10 mouse cellular contexts compared by ENCODE assay signal in the genomic region with DNA sequence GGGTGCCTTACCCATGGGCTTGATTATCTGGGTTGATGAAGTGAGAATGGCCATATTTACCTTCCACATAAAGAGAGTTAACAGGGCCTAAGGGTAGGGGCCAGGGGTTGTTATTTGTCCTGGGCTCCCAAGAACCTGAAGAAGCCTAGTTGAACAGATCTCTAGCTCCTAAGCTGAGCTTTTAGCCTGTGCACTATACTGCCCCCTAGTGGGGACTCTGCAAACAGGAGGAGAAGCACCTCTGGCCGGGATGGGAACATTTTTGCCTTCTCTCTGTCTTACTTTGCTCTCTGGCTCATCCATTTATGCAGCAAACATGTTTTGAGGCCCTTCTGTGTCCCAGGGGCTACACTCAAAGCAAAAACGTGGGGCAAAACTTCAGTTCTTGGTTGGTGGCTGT. TPM values are rescaled to one million over a fixed set of nuclear protein-coding genes. Genes with fewer than 3 reads are reported as not detected.
DNase-seq lines count a peak whose midpoint lies in the region; ATAC-seq and TF ChIP-seq lines count a peak whose summit lies in the region.
"Had no signal": no experiment of that assay in that cellular context is flagged by ENCODE, and none has a peak within 500 bp of the region (broad histone marks: within the 10 kb centered on the region; RNA-seq: fewer than 3 reads in every experiment).

No protein-coding gene starts in this region.

- WGBS in kidney, embryonic 16.5 days, result 7% methylated on average over 2 of the region's 2 CpGs
- WGBS in forebrain, embryonic 15.5 days, result 6% methylated on average over 2 of the region's 2 CpGs
- WGBS in intestine, postnatal 0 days, result 9% methylated on average over 2 of the region's 2 CpGs
- 9% methylated on average over 2 of the region's 2 CpGs for WGBS in midbrain, embryonic 12.5 days

- TF ChIP-seq CTCF in ES-Bruce4 (IDR thresholded peaks at IDR 0.05; ENCODE audit: low read depth, low read length), result peak; percentile 85
- TF ChIP-seq CTCF in intestine, postnatal 0 days (IDR thresholded peaks at IDR 0.05; ENCODE audit: low read depth), result peak; percentile 95

- ATAC-seq in kidney, embryonic 16.5 days (ENCODE audit: low FRiP score, low TSS enrichment), result no peak
- ATAC-seq in forebrain, embryonic 15.5 days (replicated peaks), result 0 out of 2 replicates have a peak, but pooled peaks have one; percentile 7
- ATAC-seq in intestine, postnatal 0 days, result 0 out of 2 replicates have a peak, but pooled peaks have one; percentile 21
- ATAC-seq in midbrain, embryonic 12.5 days (ENCODE audit: low FRiP score, low read depth), result no peak

- no peak overlapping the region for H3K4me3 ChIP-seq in kidney, embryonic 16.5 days (ENCODE audit: low read length)
- H3K4me3 ChIP-seq in ES-Bruce4 (ENCODE audit: low read depth, low read length), result no peak overlapping the region
- no peak overlapping the region for H3K4me3 ChIP-seq in forebrain, embryonic 15.5 days
- H3K4me3 ChIP-seq in intestine, postnatal 0 days (ENCODE audit: low read depth, low read length), result no peak overlapping the region
- peak overlapping the region; percentile 13 for H3K4me3 ChIP-seq in midbrain, embryonic 12.5 days
- H3K4me3 ChIP-seq: embryonic facial prominence, embryonic 12.5 days; limb, embryonic 15.5 days had no signal

- no peaks in the 10 kb centered on the region for H3K9me3 ChIP-seq in kidney, embryonic 16.5 days (ENCODE audit: low read length)
- no peaks in the 10 kb centered on the region for H3K9me3 ChIP-seq in ES-Bruce4 (replicated peaks; ENCODE audit: control insufficient read depth, insufficient read depth, low read length, poor library complexity, severe bottlenecking)
- no peaks in the 10 kb centered on the region for H3K9me3 ChIP-seq in forebrain, embryonic 15.5 days
- H3K9me3 ChIP-seq in intestine, postnatal 0 days (ENCODE audit: control insufficient read depth), result no peaks in the 10 kb centered on the region
- H3K9me3 ChIP-seq in midbrain, embryonic 12.5 days, result no peaks in the 10 kb centered on the region
- H3K9me3 ChIP-seq: embryonic facial prominence, embryonic 12.5 days; limb, embryonic 15.5 days had no signal

- H3K9ac ChIP-seq in kidney, embryonic 16.5 days (replicated peaks; ENCODE audit: low read length), result no peak overlapping the region
- no peak overlapping the region for H3K9ac ChIP-seq in ES-Bruce4 (ENCODE audit: low read depth, poor library complexity, severe bottlenecking)
- no peak overlapping the region for H3K9ac ChIP-seq in forebrain, embryonic 15.5 days (replicated peaks)
- no peak overlapping the region for H3K9ac ChIP-seq in intestine, postnatal 0 days (ENCODE audit: low read depth, low read length)
- H3K9ac ChIP-seq in midbrain, embryonic 12.5 days (replicated peaks), result peak overlapping the region; percentile 44; the same call in 1 of the 2 replicates
- H3K9ac ChIP-seq: embryonic facial prominence, embryonic 12.5 days; limb, embryonic 15.5 days had no signal

- H3K4me2 ChIP-seq in kidney, embryonic 16.5 days (replicated peaks; ENCODE audit: low read depth, low read length), result no peak overlapping the region
- peak overlapping the region; percentile 16 for H3K4me2 ChIP-seq in forebrain, embryonic 15.5 days (replicated peaks)
- no peak overlapping the region for H3K4me2 ChIP-seq in intestine, postnatal 0 days (replicated peaks; ENCODE audit: low read depth)
- peak overlapping the region; percentile 48 for H3K4me2 ChIP-seq in midbrain, embryonic 12.5 days (replicated peaks)
- H3K4me2 ChIP-seq: limb, embryonic 15.5 days had no signal

- H3K27me3 ChIP-seq in kidney, embryonic 16.5 days (ENCODE audit: insufficient read depth, low read length), result no peaks in the 10 kb centered on the region
- no peaks in the 10 kb centered on the region for H3K27me3 ChIP-seq in ES-Bruce4 (ENCODE audit: control insufficient read depth, insufficient read depth, low read length, poor library complexity, severe bottlenecking)
- no peaks in the 10 kb centered on the region for H3K27me3 ChIP-seq in forebrain, embryonic 15.5 days
- H3K27me3 ChIP-seq in intestine, postnatal 0 days (replicated peaks; ENCODE audit: control insufficient read depth, insufficient read depth, low read length), result no peaks in the 10 kb centered on the region
- H3K27me3 ChIP-seq in midbrain, embryonic 12.5 days, result no peaks in the 10 kb centered on the region
- H3K27me3 ChIP-seq: embryonic facial prominence, embryonic 12.5 days; limb, embryonic 15.5 days had no signal

- 0 out of 2 replicates have a peak, but pooled peaks cover 3% of the 10 kb centered on the region for H3K4me1 ChIP-seq in kidney, embryonic 16.5 days (ENCODE audit: insufficient read depth, low read length)
- H3K4me1 ChIP-seq in ES-Bruce4 (ENCODE audit: control insufficient read depth, insufficient read depth, low read length), result peaks cover 4% of the 10 kb centered on the region
- peaks cover 44% of the 10 kb centered on the region for H3K4me1 ChIP-seq in forebrain, embryonic 15.5 days
- no peaks in the 10 kb centered on the region for H3K4me1 ChIP-seq in intestine, postnatal 0 days (replicated peaks; ENCODE audit: control insufficient read depth, insufficient read depth, low read length)
- peaks cover 29% of the 10 kb centered on the region for H3K4me1 ChIP-seq in midbrain, embryonic 12.5 days

- TF ChIP-seq POLR2A in ES-Bruce4 (IDR thresholded peaks at IDR 0.05; ENCODE audit: insufficient read depth, low read length), result no peak

- H3K36me3 ChIP-seq in kidney, embryonic 16.5 days (ENCODE audit: insufficient read depth, low read length), result peaks cover 26% of the 10 kb centered on the region
- H3K36me3 ChIP-seq in ES-Bruce4 (ENCODE audit: control insufficient read depth, insufficient read depth, low read length, poor library complexity, severe bottlenecking), result no peaks in the 10 kb centered on the region; the same call in 1 of the 2 replicates
- H3K36me3 ChIP-seq in forebrain, embryonic 15.5 days, result peaks cover 25% of the 10 kb centered on the region
- H3K36me3 ChIP-seq in intestine, postnatal 0 days (ENCODE audit: control insufficient read depth, insufficient read depth), result peaks cover 36% of the 10 kb centered on the region
- peaks cover 36% of the 10 kb centered on the region for H3K36me3 ChIP-seq in midbrain, embryonic 12.5 days

- peak; percentile 40 to 56 for DNase-seq in kidney, adult 8-10 months
- peak; percentile 72 to 78 for DNase-seq in cerebellum, adult 18-20 months
- no peak for DNase-seq in urinary bladder, postnatal 36 days (ENCODE audit: low spot score in 2 of 2)

- no peak for TF ChIP-seq EP300 in ES-Bruce4 (IDR thresholded peaks at IDR 0.05; ENCODE audit: insufficient read depth, low read depth, low read length)

- no peak overlapping the region for H3K27ac ChIP-seq in kidney, embryonic 16.5 days (ENCODE audit: low read length)
- H3K27ac ChIP-seq in ES-Bruce4 (ENCODE audit: insufficient read depth, low read length), result no peak overlapping the region
- H3K27ac ChIP-seq in forebrain, embryonic 15.5 days (replicated peaks), result peak overlapping the region; percentile 82
- no peak overlapping the region for H3K27ac ChIP-seq in intestine, postnatal 0 days (ENCODE audit: low read depth, low read length)
- H3K27ac ChIP-seq in midbrain, embryonic 12.5 days (replicated peaks), result peak overlapping the region; percentile 82
- H3K27ac ChIP-seq: embryonic facial prominence, embryonic 12.5 days; limb, embryonic 15.5 days had no signal

RNA-seq across cellular contexts. Expression of gene Tcap, which starts 11.2 kb away (rescaled TPM):
- 2.4 and 2.7 TPM in 2 replicates for polyA plus RNA-seq in kidney, embryonic 16.5 days (2015; fragmentation: Nextera tagmentation; extraction: Ambion mirVana)
- polyA plus RNA-seq in ES-Bruce4 (2011; ENCODE audit: insufficient read depth, insufficient read length, low read depth, missing spikeins), result not detected in 2 replicates
- 0.18 and 0.20 TPM in 2 replicates for polyA plus RNA-seq in forebrain, embryonic 15.5 days (2015; fragmentation: Nextera tagmentation; extraction: Ambion mirVana)
- 0.44 and 0.69 TPM in 2 replicates for polyA plus RNA-seq in intestine, postnatal 0 days (2015; fragmentation: Nextera tagmentation; extraction: Ambion mirVana)
- 0.19 and 0.33 TPM in 2 replicates for polyA plus RNA-seq in midbrain, embryonic 12.5 days (2016; fragmentation: Nextera tagmentation; extraction: Ambion mirVana)

RNA-seq across cellular contexts. Expression of gene Pnmt, which starts 13.8 kb away (rescaled TPM):
- polyA plus RNA-seq in kidney, embryonic 16.5 days (2015; fragmentation: Nextera tagmentation; extraction: Ambion mirVana), result 2.5 and 2.8 TPM in 2 replicates
- polyA plus RNA-seq in ES-Bruce4 (2011; ENCODE audit: insufficient read depth, insufficient read length, low read depth, missing spikeins), result not detected in 2 replicates
- polyA plus RNA-seq in forebrain, embryonic 15.5 days (2015; fragmentation: Nextera tagmentation; extraction: Ambion mirVana), result 0.42 and 0.70 TPM in 2 replicates
- polyA plus RNA-seq in intestine, postnatal 0 days (2015; fragmentation: Nextera tagmentation; extraction: Ambion mirVana), result not detected in 2 replicates
- polyA plus RNA-seq in midbrain, embryonic 12.5 days (2016; fragmentation: Nextera tagmentation; extraction: Ambion mirVana), result 0.15 TPM in 1 of 2 replicates, not detected in the other

RNA-seq across cellular contexts. Expression of gene Stard3, which starts 14.2 kb away (rescaled TPM):
- 62.0 and 62.4 TPM in 2 replicates for polyA plus RNA-seq in kidney, embryonic 16.5 days (2015; fragmentation: Nextera tagmentation; extraction: Ambion mirVana)
- polyA plus RNA-seq in ES-Bruce4 (2011; ENCODE audit: insufficient read depth, insufficient read length, low read depth, missing spikeins), result 12.2 and 16.8 TPM in 2 replicates
- polyA plus RNA-seq in forebrain, embryonic 15.5 days (2015; fragmentation: Nextera tagmentation; extraction: Ambion mirVana), result 53.2 and 56.5 TPM in 2 replicates
- 29.0 and 30.1 TPM in 2 replicates for polyA plus RNA-seq in intestine, postnatal 0 days (2015; fragmentation: Nextera tagmentation; extraction: Ambion mirVana)
- polyA plus RNA-seq in midbrain, embryonic 12.5 days (2016; fragmentation: Nextera tagmentation; extraction: Ambion mirVana), result 46.9 and 52.0 TPM in 2 replicates

RNA-seq across cellular contexts. Expression of gene Ppp1r1b, which starts 24.2 kb away (rescaled TPM):
- polyA plus RNA-seq in kidney, embryonic 16.5 days (2015; fragmentation: Nextera tagmentation; extraction: Ambion mirVana), result 5.4 and 5.8 TPM in 2 replicates
- 1.1 and 1.5 TPM in 2 replicates for polyA plus RNA-seq in ES-Bruce4 (2011; ENCODE audit: insufficient read depth, insufficient read length, low read depth, missing spikeins)
- 49.6 and 60.4 TPM in 2 replicates for polyA plus RNA-seq in forebrain, embryonic 15.5 days (2015; fragmentation: Nextera tagmentation; extraction: Ambion mirVana)
- polyA plus RNA-seq in intestine, postnatal 0 days (2015; fragmentation: Nextera tagmentation; extraction: Ambion mirVana), result 99.5 and 102 TPM in 2 replicates
- polyA plus RNA-seq in midbrain, embryonic 12.5 days (2016; fragmentation: Nextera tagmentation; extraction: Ambion mirVana), result 1.2 and 1.4 TPM in 2 replicates

RNA-seq across cellular contexts. Expression of gene Pgap3, which starts 27.9 kb away (rescaled TPM):
- 17.6 and 22.3 TPM in 2 replicates for polyA plus RNA-seq in kidney, embryonic 16.5 days (2015; fragmentation: Nextera tagmentation; extraction: Ambion mirVana)
- polyA plus RNA-seq in ES-Bruce4 (2011; ENCODE audit: insufficient read depth, insufficient read length, low read depth, missing spikeins), result 4.5 and 5.0 TPM in 2 replicates
- 6.5 and 7.7 TPM in 2 replicates for polyA plus RNA-seq in forebrain, embryonic 15.5 days (2015; fragmentation: Nextera tagmentation; extraction: Ambion mirVana)
- 14.7 and 15.1 TPM in 2 replicates for polyA plus RNA-seq in intestine, postnatal 0 days (2015; fragmentation: Nextera tagmentation; extraction: Ambion mirVana)
- polyA plus RNA-seq in midbrain, embryonic 12.5 days (2016; fragmentation: Nextera tagmentation; extraction: Ambion mirVana), result 9.0 and 9.3 TPM in 2 replicates

Comparison
In these comparisons a context has a peak if more than half of its experiments do, and no peak if none do; other contexts are left out.
1. DNase-seq: peak in kidney, adult 8-10 months (2 of 2) and cerebellum, adult 18-20 months (2 of 2); none in urinary bladder, postnatal 36 days (0 of 2).
2. ATAC-seq: peak in forebrain, embryonic 15.5 days (single experiment) and intestine, postnatal 0 days (single experiment); none in kidney, embryonic 16.5 days (single experiment) and midbrain, embryonic 12.5 days (single experiment).
3. H3K27ac ChIP-seq: peak in forebrain, embryonic 15.5 days (single experiment) and midbrain, embryonic 12.5 days (single experiment); none in kidney, embryonic 16.5 days (single experiment), ES-Bruce4 (single experiment) and intestine, postnatal 0 days (single experiment).
4. H3K4me2 ChIP-seq: peak in forebrain, embryonic 15.5 days (single experiment) and midbrain, embryonic 12.5 days (single experiment); none in kidney, embryonic 16.5 days (single experiment) and intestine, postnatal 0 days (single experiment).